Mouse (Mus musculus): ENCODE measurements around the gene Chpf2. TPM values are rescaled to one million over a fixed set of nuclear protein-coding genes. Genes with fewer than 3 reads are reported as not detected.
A peak's percentile ranks its signal among the peaks of the same experiment; 100 is the strongest.
"Not testable (repeated sequence)": the region's sequence is repeated elsewhere in the genome, so short reads cannot be mapped to it uniquely, and the experiment has no call there.

The Chpf2 gene
- total RNA-seq (2021) = 10 to 100 TPM; 65.1 to 73.8 TPM
- long read RNA-seq, experiment 1, full-length matches to known transcripts = 29 of 46 reads
- long read RNA-seq, experiment 1, partial matches to known transcripts = 3 of 46 reads
- long read RNA-seq, experiment 1, other reads (novel, unspliced or antisense) = 14 of 46 reads
- long read RNA-seq, experiment 2, full-length matches to known transcripts = 33 of 48 reads
- long read RNA-seq, experiment 2, partial matches to known transcripts = 7 of 48 reads
- long read RNA-seq, experiment 2, other reads (novel, unspliced or antisense) = 8 of 48 reads

GRCm38 (mm10) chr5:24586547-24587199 is at the start of gene Chpf2:
Chpf2 (plus strand) TSS chr5:24586741.
- intact Hi-C loops (cut with DNase I) = no loop called here

GRCm38 (mm10) chr5:24537618-24538017 is 48.9 kb upstream of the Chpf2 start:
- DNase-seq (ENCODE audit: low spot score in 2 of 2) = no peak
- intact Hi-C loops (cut with DNase I) = no loop called here

More at GRCm38 (mm10) chr5:24586547-24587199, at the start of gene Chpf2:
- peak; percentile 83 to 87 for DNase-seq (ENCODE audit: low spot score in 2 of 2)

- DNase-seq (ENCODE audit: low spot score in 2 of 2) = no peak
- intact Hi-C loops (cut with DNase I) = no loop called here
Measured at GRCm38 (mm10) chr5:24539571-24540296, 46.8 kb upstream of the Chpf2 start.

- peak in 1 of 2 experiments; percentile 57 for DNase-seq (ENCODE audit: low spot score in 2 of 2)
- intact Hi-C loops (cut with DNase I) = no loop called here
Measured at GRCm38 (mm10) chr5:24540387-24541143, 46.0 kb upstream of the Chpf2 start, which contains the start of gene Asb10. Asb10 (minus strand) TSS chr5:24540978.

- intact Hi-C loops (cut with DNase I) = no loop called here
- peak in 1 of 2 experiments; percentile 16 for DNase-seq (ENCODE audit: low spot score in 2 of 2)
Measured at GRCm38 (mm10) chr5:24541144-24541569, 45.4 kb upstream of the Chpf2 start.

GRCm38 (mm10) chr5:24542643-24543042 is 43.9 kb upstream of the Chpf2 start:
- intact Hi-C loops (cut with DNase I) = no loop called here
- DNase-seq (ENCODE audit: low spot score in 2 of 2) = no peak

GRCm38 (mm10) chr5:24550598-24551316 is 35.8 kb upstream of the Chpf2 start:
- intact Hi-C loops (cut with DNase I) = no loop called here

GRCm38 (mm10) chr5:24551317-24551688 is 35.2 kb upstream of the Chpf2 start:
- intact Hi-C loops (cut with DNase I) = no loop called here
- DNase-seq (ENCODE audit: low spot score in 2 of 2) = no peak

More at GRCm38 (mm10) chr5:24550598-24551316, 35.8 kb upstream of the Chpf2 start:
- DNase-seq (ENCODE audit: low spot score in 2 of 2) = peak; percentile 71 to 82

GRCm38 (mm10) chr5:24553621-24554244 is 32.8 kb upstream of the Chpf2 start:
- no peak for DNase-seq (ENCODE audit: low spot score in 2 of 2)
- intact Hi-C loops (cut with DNase I) = no loop called here

- DNase-seq (ENCODE audit: low spot score in 2 of 2); intact Hi-C loops (cut with DNase I): not testable (repeated sequence)
Measured at GRCm38 (mm10) chr5:24555335-24555734, 31.2 kb upstream of the Chpf2 start.

- intact Hi-C loops (cut with DNase I) = no loop called here
Measured at GRCm38 (mm10) chr5:24556709-24557108, 29.8 kb upstream of the Chpf2 start, which contains the start of gene 4931409K22Rik. 4931409K22Rik (minus strand) TSS chr5:24556809.

GRCm38 (mm10) chr5:24575948-24576347 is 10.6 kb upstream of the Chpf2 start:
- DNase-seq (ENCODE audit: low spot score in 2 of 2) = no peak
- intact Hi-C loops (cut with DNase I) = no loop called here

More at GRCm38 (mm10) chr5:24556709-24557108, 29.8 kb upstream of the Chpf2 start, which contains the start of gene 4931409K22Rik:
- DNase-seq (ENCODE audit: low spot score in 2 of 2) = no peak

- DNase-seq (ENCODE audit: low spot score in 2 of 2) = no peak
- intact Hi-C loops (cut with DNase I) = no loop called here
Measured at GRCm38 (mm10) chr5:24576801-24577182, 9.7 kb upstream of the Chpf2 start.

GRCm38 (mm10) chr5:24577183-24577929 is 9.2 kb upstream of the Chpf2 start, which contains the start of gene Abcf2:
Abcf2 (minus strand) TSS chr5:24577467.
- peak; percentile 100 for DNase-seq (ENCODE audit: low spot score in 2 of 2)
- intact Hi-C loops (cut with DNase I) = no loop called here

- no peak for DNase-seq (ENCODE audit: low spot score in 2 of 2)
- intact Hi-C loops (cut with DNase I) = no loop called here
Measured at GRCm38 (mm10) chr5:24578109-24578963, 8.2 kb upstream of the Chpf2 start.

- no peak for DNase-seq (ENCODE audit: low spot score in 2 of 2)
- intact Hi-C loops (cut with DNase I) = no loop called here
Measured at GRCm38 (mm10) chr5:24586106-24586505, 435 bp upstream of the Chpf2 start.

- peak in 1 of 2 experiments; percentile 63 for DNase-seq (ENCODE audit: low spot score in 2 of 2)
- intact Hi-C loops (cut with DNase I) = no loop called here
Measured at GRCm38 (mm10) chr5:24587200-24587577, 648 bp downstream of the Chpf2 start.
